Mouse (Mus musculus) liver, embryonic 11.5 days (tissue): ENCODE results near the gene Nelfb. TPM values are rescaled to one million over a fixed set of nuclear protein-coding genes. Genes with fewer than 3 reads are reported as not detected.

ENCODE experiments used
- ATAC-seq: fragments of 200-750 bp; cut with Nextera tagmentation; replicated peaks from 2 replicates; pipeline ENCODE4 v1.8.0; 2017; ENCODE audit warnings: moderate number of reproducible peaks, mild to moderate bottlenecking, moderate TSS enrichment, moderate library complexity; ENCODE audit not compliant: low FRiP score
- DNase-seq: peaks from one replicate; pipeline ENCODE4 v3.0.0-alpha.2; 2017; ENCODE audit warnings: low spot score
- H3K27ac ChIP-seq: fragments of 300-500 bp; sonication (generic); 2 replicates; pipeline ENCODE4 v1.5.1; 2014; ENCODE audit warnings: mild to moderate bottlenecking, low read depth, low read length, control low read depth
- H3K27me3 ChIP-seq: fragments of 300-500 bp; sonication (generic); replicated peaks from 2 replicates; pipeline ENCODE4 v1.6.1; 2014; ENCODE audit warnings: low read length, mixed read lengths; ENCODE audit not compliant: control insufficient read depth, insufficient read depth
- H3K36me3 ChIP-seq: fragments of 300-500 bp; sonication (generic); 2 replicates; pipeline ENCODE4 v1.6.1; 2014; ENCODE audit warnings: mild to moderate bottlenecking, low read length, moderate library complexity, mixed read lengths; ENCODE audit not compliant: control insufficient read depth, insufficient read depth
- H3K4me1 ChIP-seq: fragments of 300-500 bp; sonication (generic); replicated peaks from 2 replicates; pipeline ENCODE4 v1.6.1; 2014; ENCODE audit warnings: low read length, mixed read lengths; ENCODE audit not compliant: control insufficient read depth, insufficient read depth
- H3K4me2 ChIP-seq: fragments of 300-500 bp; sonication (generic); 2 replicates; pipeline ENCODE4 v1.6.1; 2014; ENCODE audit warnings: mild to moderate bottlenecking, control low read depth, moderate library complexity
- H3K4me3 ChIP-seq: fragments of 300-500 bp; sonication (generic); 2 replicates; pipeline ENCODE4 v1.5.1; 2014; ENCODE audit warnings: low read depth, low read length, control low read depth
- H3K9ac ChIP-seq: fragments of 300-500 bp; sonication (generic); 2 replicates; pipeline ENCODE4 v1.6.1; 2014; ENCODE audit warnings: low read depth, low read length, control low read depth
- H3K9me3 ChIP-seq: fragments of 300-500 bp; sonication (generic); 2 replicates; pipeline ENCODE4 v1.6.1; 2016; ENCODE audit warnings: low read length, inconsistent platforms, mixed read lengths; ENCODE audit not compliant: control insufficient read depth
- WGBS: fragments of 180-500 bp; shearing (Covaris S2); extraction: QIAGEN DNeasy Blood & Tissue Kit; methylation state at CpG from one replicate; pipeline ENCODE4 v1.1.7; 2014; 5-methylcytosine and 5-hydroxymethylcytosine counted together
- polyA plus RNA-seq: library from polyadenylated mRNA; unstranded; fragments of >200 nt; fragmentation: Nextera tagmentation; extraction: Ambion mirVana; gene quantifications from 2 replicates; pipeline ENCODE4 v1.2.1, GENCODE M21; 2014

Nelfb gene
- polyA plus RNA-seq, 1 experiment from 2014 or later: 86.3 TPM

DNA sequence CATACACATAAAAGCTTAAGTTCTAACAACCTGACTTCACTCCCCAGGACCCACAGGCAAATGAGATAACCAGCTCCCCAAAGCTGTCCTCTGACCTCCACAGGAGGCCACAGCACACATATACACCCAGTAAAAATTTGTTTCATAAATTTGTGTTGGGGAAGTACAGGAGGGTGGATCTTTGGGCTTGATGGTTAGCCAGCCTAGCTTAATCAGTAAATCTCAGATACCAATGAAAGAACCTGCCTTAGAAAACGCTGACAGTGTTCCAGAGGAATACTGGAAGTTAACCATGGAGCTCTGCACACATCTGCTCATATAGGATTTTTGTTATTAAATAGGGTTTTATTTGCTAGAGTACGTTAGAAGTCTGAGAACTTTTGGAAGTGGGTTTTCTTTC lies 6.4 kb upstream of the Nelfb start:
- DNase-seq: no peak
- ATAC-seq: no peak
- 54% methylated on average over 2 of the region's 2 CpGs for WGBS
- H3K36me3 ChIP-seq: peaks cover 4% of the 10 kb centered on the region
- no peaks in the 10 kb centered on the region for H3K27me3 ChIP-seq
- H3K4me3 ChIP-seq: no peak overlapping the region
- H3K9ac ChIP-seq: no peak overlapping the region
- H3K4me2 ChIP-seq: no peak overlapping the region
- no peak overlapping the region for H3K27ac ChIP-seq
- H3K4me1 ChIP-seq: no peaks in the 10 kb centered on the region
- H3K9me3 ChIP-seq: no peaks in the 10 kb centered on the region

DNA sequence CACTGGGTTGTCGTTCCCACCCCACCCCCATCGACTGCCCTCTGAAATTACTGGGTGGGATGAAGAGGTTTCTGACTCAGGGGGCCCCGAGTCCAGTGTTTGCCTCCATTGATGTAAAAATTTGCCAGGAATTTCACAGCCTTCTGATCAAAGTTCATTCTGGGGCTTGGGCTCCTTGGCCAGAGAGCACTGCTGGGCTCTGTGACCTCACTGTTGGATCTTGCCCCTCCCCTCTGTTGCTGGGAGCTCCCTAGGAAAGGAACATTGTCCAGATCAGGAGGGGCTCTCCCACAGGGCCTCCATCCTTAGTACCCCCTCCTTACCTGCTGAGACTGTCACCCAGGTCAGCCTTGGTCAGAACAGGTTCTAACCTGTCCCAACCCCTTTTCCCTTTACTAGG lies 3.2 kb upstream of the Nelfb start, which contains the start of gene Stpg3:
Gene Stpg3 (minus strand): TSS at position 194 of the 400 bp plus-strand sequence.
- Histone ChIP-seq H3K4me2 (no peak within 1 kb of the TSS), H3K4me3 (no peak within 1 kb of the TSS), H3K27me3 (no peaks in the 10 kb centered on the region), H3K36me3 (0 out of 2 replicates have a peak, but pooled peaks cover 2% of the 10 kb centered on the region), H3K4me1 (peaks cover 13% of the 10 kb centered on the region), H3K27ac (no peak within 1 kb of the TSS), H3K9ac (no peak within 1 kb of the TSS), H3K9me3 (no peaks in the 10 kb centered on the region)
- ATAC-seq (no peak), DNase-seq (no peak)
- 76% methylated on average over 3 of the region's 3 CpGs for WGBS

DNA sequence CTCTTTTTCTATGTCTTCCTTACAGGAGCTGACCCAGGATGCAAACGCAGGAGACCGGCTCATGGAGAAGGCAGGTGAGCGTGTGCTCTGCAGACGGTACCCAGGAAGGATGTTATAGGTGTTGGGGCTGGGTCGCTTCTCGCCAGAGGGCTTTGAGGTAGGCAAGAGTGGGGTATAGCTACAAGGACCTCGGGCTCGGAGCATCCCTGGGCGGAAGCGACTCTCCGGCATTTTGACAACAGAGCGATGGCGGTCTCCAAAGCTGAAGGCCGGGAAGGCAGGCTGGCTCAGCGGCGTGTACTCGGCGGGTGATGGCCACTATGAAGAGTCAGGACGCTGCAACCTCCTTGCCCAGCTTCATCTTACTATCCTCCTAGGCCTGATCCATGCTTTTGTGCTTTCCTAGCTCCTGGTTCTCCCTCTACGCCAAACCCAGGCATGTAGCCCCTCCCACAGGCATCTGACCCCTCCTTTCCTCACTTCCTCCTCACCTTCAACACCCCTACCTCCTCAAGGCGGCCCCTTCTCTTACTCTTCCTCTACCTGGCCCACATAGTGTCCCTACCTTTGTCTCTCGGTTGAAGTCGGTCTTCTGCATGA lies 2.1 kb upstream of the Nelfb start:
- Histone ChIP-seq H3K9me3 (no peaks in the 10 kb centered on the region), H3K9ac (no peak overlapping the region), H3K27ac (no peak overlapping the region), H3K36me3 (peaks cover 6% of the 10 kb centered on the region; the same call in 1 of the 2 replicates), H3K4me3 (no peak overlapping the region), H3K27me3 (no peaks in the 10 kb centered on the region), H3K4me1 (peaks cover 16% of the 10 kb centered on the region), H3K4me2 (no peak overlapping the region)
- no peak for DNase-seq
- no peak for ATAC-seq
- WGBS: 59% methylated on average over 23 of the region's 23 CpGs

DNA sequence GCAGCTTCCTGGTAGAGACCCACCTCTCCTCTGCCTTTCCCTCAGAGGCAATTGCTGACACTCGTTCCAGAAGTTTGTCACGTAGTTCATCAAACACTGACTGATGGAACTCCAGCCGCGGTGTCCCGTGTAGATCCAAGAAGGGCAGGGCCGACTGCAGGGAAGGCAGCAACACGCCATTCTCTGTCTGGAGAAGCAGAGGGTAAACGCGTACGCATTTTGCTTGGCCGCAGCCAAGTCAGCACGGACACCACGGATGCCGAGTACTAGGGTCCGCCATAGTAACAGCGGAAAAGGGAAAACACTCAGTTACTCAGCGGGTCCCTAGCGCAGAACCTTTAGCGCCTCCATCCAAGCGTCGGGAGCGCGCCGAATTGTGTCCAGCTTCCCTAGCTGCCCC lies 603 bp downstream of the Nelfb start:
- Histone ChIP-seq H3K27ac (peak overlapping the region; percentile 65), H3K36me3 (peaks cover 16% of the 10 kb centered on the region), H3K4me2 (peak overlapping the region; percentile 76), H3K4me1 (peaks cover 16% of the 10 kb centered on the region), H3K9ac (peak overlapping the region; percentile 88), H3K9me3 (no peaks in the 10 kb centered on the region), H3K27me3 (no peaks in the 10 kb centered on the region), H3K4me3 (peak overlapping the region; percentile 89)
- DNase-seq: no peak
- ATAC-seq: peak; percentile 13
- WGBS: under 1% methylated on average over 24 of the region's 24 CpGs

DNA sequence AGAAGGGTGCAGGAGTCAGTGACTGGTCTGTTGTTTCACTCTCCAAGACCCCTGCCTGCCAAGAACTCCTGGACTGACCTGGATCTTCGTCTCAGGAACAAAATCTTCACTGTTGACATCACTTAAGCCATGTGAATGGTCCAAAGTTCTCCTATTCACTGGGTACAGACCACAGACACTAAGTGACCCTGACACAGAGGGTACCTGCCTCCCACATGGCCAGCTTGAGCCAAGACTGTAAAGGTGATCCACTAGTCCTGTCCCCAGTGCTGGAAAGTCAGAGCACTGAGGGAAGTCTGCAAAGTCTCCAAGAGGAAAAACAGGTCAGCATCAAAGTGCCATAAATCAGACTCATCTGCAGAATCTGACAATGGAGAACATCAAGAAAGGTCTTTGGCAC lies 3.7 kb downstream of the Nelfb start:
- no peaks in the 10 kb centered on the region for H3K9me3 ChIP-seq
- peaks cover 33% of the 10 kb centered on the region for H3K36me3 ChIP-seq
- no peak overlapping the region for H3K4me2 ChIP-seq
- H3K4me3 ChIP-seq: no peak overlapping the region
- ATAC-seq (no peak), DNase-seq (no peak)
- WGBS: 71% methylated on average over 1 of the region's 1 CpGs
- H3K27ac ChIP-seq: no peak overlapping the region
- no peak overlapping the region for H3K9ac ChIP-seq
- H3K4me1 ChIP-seq: peaks cover 16% of the 10 kb centered on the region
- no peaks in the 10 kb centered on the region for H3K27me3 ChIP-seq

DNA sequence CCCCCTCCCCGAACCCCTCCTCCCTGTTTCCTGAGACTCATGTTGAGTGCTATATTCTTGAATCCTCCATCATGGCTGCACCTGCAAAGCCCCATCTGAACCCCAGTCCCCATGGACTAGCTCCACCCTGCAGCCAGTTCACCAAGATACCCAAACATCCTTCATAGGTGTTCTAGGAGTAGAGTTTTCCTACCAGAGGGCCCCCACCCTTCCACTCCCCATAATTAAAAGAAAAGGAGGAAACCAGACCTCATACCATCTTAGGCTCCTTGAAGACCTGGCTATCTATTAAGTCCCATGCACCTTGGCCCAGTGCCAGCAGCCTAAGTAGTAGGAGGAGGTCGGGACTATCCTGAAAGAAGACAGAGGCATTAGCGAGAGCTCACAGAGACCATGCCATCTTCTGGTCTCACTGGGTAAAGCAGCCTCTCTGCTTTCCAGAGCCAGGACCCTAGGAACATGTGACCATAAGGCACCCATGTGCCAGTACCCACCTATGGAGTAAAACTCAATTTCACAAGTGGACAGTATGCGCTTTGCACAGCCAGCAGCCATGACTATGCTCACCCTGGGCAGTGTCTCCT lies 7.6 kb downstream of the Nelfb start:
- WGBS: 67% methylated on average over 4 of the region's 4 CpGs
- Histone ChIP-seq H3K27ac (no peak overlapping the region), H3K9me3 (no peaks in the 10 kb centered on the region), H3K4me3 (no peak overlapping the region), H3K27me3 (no peaks in the 10 kb centered on the region), H3K4me1 (no peaks in the 10 kb centered on the region), H3K4me2 (no peak overlapping the region), H3K9ac (no peak overlapping the region), H3K36me3 (peaks cover 54% of the 10 kb centered on the region)
- DNase-seq (no peak), ATAC-seq (no peak; the same call in 1 of the 2 replicates)

DNA sequence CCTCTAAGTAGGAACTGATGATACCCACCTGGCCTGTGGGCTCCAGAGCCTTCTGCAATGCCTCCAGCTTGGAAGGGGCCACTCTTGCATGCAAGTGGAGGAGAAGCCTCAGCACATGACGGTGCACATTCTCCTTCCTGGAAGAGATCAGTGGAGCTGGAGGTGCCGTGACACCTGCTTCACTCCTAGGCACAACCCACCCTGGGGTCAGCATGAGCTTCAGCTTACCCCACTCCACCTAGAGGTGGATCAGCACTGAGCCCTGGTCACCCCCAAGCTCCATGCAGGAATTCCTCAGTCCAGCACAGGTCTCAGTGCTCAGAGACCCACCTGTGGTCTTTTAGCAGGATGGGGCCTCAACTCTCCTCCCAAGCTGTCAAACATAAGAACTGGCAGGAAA lies 10.7 kb downstream of the Nelfb start:
- Histone ChIP-seq H3K4me3 (no peak overlapping the region), H3K36me3 (peaks cover 43% of the 10 kb centered on the region), H3K9me3 (no peaks in the 10 kb centered on the region), H3K4me1 (peaks cover 17% of the 10 kb centered on the region), H3K27ac (no peak overlapping the region), H3K27me3 (no peaks in the 10 kb centered on the region), H3K4me2 (no peak overlapping the region), H3K9ac (no peak overlapping the region)
- DNase-seq (no peak), ATAC-seq (no peak)
- WGBS: 83% methylated on average over 2 of the region's 2 CpGs

DNA sequence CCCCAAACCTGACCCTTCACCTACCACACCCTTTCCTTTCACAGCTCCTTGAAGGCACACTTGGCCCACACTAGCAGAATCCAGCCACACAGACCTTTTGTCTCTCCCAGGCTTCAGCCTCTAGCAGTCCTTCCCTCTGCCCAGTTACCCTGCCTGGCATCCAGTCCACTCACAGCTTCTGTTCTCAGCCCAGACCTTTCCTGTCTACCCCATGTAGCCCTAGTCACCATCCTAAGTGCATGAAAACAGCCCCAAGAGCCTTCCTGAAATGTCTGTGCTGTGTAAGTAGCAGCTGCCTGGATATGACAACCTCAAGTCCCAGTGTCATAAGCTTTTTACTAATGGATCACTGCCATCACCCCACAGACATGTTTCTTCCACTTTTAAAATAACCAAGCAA lies 13.3 kb downstream of the Nelfb start:
- ATAC-seq: no peak
- Histone ChIP-seq H3K9me3 (no peaks in the 10 kb centered on the region), H3K4me1 (peaks cover 40% of the 10 kb centered on the region), H3K27ac (peak overlapping the region; percentile 92; the same call in 1 of the 2 replicates), H3K27me3 (no peaks in the 10 kb centered on the region; the same call in 1 of the 2 replicates), H3K4me3 (no peak overlapping the region), H3K4me2 (no peak overlapping the region), H3K36me3 (peaks cover 29% of the 10 kb centered on the region), H3K9ac (no peak overlapping the region)
- DNase-seq: no peak

DNA sequence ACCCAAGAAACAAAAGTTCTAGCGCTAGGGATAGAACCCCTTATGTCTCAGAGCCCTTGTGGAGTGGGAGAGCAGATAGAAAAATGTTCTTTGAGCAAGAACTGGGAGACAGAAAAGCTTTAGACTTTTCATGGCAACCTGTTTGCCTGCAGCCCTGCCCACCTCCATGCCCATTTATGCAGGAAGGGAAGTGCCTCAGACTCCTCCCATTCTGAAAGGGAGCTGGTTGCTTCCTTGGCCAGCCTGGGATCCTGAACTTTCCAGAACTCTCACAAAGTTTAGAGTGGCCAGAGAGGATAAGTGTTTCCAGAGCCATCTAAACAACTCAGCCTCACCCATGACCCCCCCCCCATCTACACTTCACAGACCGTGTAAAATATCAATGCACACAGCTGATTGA lies 14.1 kb downstream of the Nelfb start:
- H3K27me3 ChIP-seq: no peaks in the 10 kb centered on the region; the same call in 1 of the 2 replicates

More for the DNA sequence above, 14.1 kb downstream of the Nelfb start:
- Histone ChIP-seq H3K9ac (no peak overlapping the region; the same call in 1 of the 2 replicates), H3K27ac (peak overlapping the region; percentile 92), H3K4me3 (no peak overlapping the region; the same call in 1 of the 2 replicates), H3K36me3 (peaks cover 27% of the 10 kb centered on the region), H3K9me3 (no peaks in the 10 kb centered on the region), H3K4me2 (peak overlapping the region; percentile 84), H3K4me1 (peaks cover 40% of the 10 kb centered on the region)
- 25% methylated on average over 2 of the region's 2 CpGs for WGBS
- DNase-seq: no peak
- no peak for ATAC-seq
